Mouse (Mus musculus) granulocyte monocyte progenitor cell, adult 5-6 weeks (primary cell): ENCODE results near the gene Mnat1. TPM values are rescaled to one million over a fixed set of nuclear protein-coding genes. Genes with fewer than 3 reads are reported as not detected.
"Not testable (repeated sequence)": the region's sequence is repeated elsewhere in the genome, so short reads cannot be mapped to it uniquely, and the experiment has no call there.

Source experiments
- ATAC-seq: replicated peaks from 2 replicates; pipeline ENCODE4 v1.8.0; 2016; ENCODE audit warnings: mild to moderate bottlenecking, moderate TSS enrichment, inconsistent platforms; ENCODE audit not compliant: poor library complexity, severe bottlenecking
- total RNA-seq, 2 experiments: library from RNA; stranded (forward) in 1 of 2; stranded (reverse) in 1 of 2; fragments of 200-712, 200-1000 nt in 1 of 2; fragments of >200 nt in 1 of 2; fragmentation: Nextera tagmentation in 1 of 2; gene quantifications; 2 replicates each; pipeline ENCODE4 v1.2.3; 2014 to 2017

The Mnat1 gene
- total RNA-seq (2014; fragmentation: Nextera tagmentation) (13.5 and 28.0 TPM in 2 replicates), total RNA-seq (2017) (34.0 and 44.5 TPM in 2 replicates)

- peak; percentile 98 for ATAC-seq
These were observed at the start of gene Mnat1 for GRCm38 (mm10) chr12:73123093-73124041. TSS of gene Mnat1 (plus strand) at chr12:73123717.

- not testable (repeated sequence) for ATAC-seq
These were observed 41.7 kb upstream of the Mnat1 start for GRCm38 (mm10) chr12:73081828-73082227.

GRCm38 (mm10) chr12:73083773-73084172 is 39.7 kb upstream of the Mnat1 start:
- peak; percentile 91 for ATAC-seq

- ATAC-seq: no peak
These were observed 37.5 kb upstream of the Mnat1 start for GRCm38 (mm10) chr12:73085739-73086630.

DNA sequence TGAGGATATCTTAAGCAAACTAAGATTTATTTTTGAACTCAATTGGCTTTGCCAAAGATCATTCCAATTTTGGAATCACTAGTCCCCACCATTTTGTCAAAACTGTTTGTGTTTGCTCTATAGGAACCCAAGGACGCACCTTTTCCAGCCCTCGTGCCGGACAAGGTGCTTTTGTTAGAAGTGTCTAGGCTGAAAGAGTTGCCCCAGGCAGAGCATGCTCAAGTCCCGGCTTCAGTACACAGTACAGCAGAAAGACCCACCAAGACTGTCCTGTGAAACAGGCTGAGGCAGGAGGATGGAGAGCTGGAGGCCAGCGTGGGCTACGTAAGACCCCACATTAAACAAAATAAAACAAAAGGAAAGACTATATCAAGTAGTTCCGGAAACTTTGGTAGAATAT is 36.4 kb upstream of the Mnat1 start:
- no peak for ATAC-seq

DNA sequence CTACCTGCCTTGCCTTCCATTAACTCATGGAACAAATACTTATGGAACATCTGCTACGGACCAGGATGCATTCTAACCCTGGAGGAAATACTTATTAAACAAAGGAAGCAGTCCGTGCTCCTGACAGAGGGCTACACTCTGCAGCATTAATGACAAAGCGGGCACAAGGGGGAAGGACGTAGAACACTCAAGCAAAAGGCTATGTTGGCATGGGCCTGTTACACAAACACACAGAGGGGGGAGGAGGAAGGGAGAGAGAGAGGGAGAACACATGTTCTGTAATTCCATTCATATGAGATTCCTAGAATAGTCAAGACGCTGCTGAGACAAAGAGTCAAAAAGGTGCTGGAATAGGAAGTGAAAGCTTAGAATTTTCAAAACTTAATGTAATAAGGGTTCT is 35.0 kb upstream of the Mnat1 start:
- ATAC-seq: peak; percentile 74

DNA sequence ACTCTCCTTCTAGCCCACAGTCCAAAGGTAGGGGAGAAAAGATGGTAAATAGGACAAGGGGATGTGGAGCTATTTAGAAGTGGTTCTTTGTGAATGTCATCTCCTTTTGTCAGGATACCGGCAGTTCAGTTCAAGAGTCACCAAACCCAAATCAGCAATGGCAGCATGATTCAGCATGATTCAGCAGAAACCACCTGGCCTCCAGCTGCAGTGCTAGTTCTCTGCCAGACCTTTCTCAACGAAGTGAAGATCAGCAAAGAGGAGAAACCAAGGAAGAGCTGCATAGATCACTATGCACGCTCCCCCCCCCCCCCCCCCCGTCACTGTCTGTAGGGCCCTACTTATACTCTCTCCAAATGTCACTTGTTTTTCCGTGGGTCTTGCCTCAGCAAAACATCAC is 34.6 kb upstream of the Mnat1 start:
- peak; percentile 61 for ATAC-seq

- no peak for ATAC-seq
These were observed 32.7 kb upstream of the Mnat1 start for GRCm38 (mm10) chr12:73090672-73091335.

GRCm38 (mm10) chr12:73094189-73094588 is 29.3 kb upstream of the Mnat1 start:
- no peak for ATAC-seq

DNA sequence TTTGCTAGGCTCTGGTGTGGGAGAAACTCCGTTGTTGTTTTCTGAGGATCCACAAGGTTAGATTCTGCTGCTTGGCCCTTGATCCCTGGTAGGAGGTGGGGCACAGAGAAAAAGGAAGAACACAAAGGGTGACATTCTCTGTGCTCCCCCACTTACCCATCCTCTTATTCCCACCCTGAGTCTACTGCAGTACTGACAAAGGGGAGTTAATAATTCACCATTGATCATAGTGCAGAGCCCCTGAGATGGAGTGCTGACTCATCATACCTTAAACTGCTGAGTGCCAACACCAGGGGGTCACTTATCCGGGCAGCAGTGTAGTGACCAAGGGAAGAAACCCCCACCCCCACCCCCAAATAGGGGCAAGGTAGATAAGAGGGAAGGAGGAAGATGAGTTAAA is 28.9 kb upstream of the Mnat1 start:
- ATAC-seq: no peak

GRCm38 (mm10) chr12:73096177-73096576 is 27.3 kb upstream of the Mnat1 start:
- ATAC-seq: not testable (repeated sequence)

DNA sequence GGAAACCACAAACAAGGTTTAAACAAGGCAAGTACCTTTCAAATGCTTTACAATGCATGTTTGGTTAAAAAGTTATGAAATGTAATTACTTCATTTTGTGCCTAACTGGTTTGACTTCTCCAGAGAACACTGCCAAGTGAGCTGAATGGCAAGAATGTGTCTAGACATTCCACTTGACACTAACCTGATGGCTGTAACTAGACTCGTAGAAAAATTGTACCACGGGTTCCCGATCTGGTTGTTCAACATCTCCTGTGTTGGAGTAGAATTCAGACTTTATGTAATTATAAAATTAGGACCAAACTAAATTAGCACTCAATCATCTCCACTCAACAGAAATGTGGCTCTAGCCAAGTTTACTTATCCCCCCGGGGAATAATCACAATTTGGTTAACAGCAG is 24.9 kb upstream of the Mnat1 start:
- no peak for ATAC-seq

DNA sequence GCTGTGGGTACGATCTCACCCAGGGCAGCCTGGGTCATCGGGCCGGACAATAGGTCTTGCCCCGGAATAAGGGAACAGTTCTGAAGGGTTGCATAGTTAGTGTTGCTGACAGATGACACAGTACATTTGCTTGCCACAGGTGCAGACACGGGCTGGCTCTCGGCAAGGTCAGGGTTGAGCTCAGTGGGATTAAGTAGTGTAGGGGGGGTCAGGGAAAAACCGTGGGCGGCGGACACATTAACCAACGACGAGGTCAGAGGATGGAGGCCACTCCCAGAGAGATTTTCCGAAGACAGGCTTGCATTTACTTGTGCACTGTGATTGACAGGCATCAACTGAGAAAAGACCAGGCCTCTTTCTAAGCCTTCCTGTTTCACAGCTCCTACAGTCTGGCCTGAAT is 19.8 kb upstream of the Mnat1 start:
- no peak for ATAC-seq

GRCm38 (mm10) chr12:73107821-73108220 is 15.7 kb upstream of the Mnat1 start:
- peak; percentile 34; the same call in 1 of the 2 replicates for ATAC-seq

DNA sequence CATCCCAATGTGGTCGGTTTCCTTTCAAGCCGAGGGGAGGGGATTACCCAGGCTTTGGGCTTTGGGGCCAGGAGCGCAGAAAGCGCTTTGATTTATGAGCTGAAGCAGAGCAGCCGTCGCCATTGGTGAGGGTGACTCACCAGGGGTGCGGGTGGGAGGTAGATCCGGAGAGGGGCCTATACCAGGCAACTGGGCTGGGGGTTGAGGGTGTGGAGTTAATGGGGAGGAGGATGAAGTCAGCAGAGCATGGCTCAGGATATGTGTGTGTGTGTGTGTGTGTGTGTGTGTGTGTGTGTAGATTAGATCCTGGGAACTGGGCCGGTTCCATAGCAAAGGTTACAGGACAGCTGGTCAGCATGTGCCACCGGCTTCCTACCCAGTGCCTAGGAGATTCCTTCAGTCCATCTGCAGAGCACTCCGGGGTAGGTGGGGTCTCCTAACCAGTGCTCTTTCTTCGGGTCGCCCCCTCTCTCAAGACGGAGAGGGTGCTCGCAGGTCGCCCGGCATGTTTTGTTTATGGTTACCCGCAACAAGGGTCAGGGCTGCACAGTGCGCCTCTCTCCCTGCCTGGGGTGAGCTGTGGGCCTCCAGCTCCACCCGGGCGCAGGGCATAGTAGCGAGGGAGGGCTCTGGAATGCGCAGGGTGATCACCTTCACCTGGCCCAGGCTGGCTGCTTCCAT is 12.9 kb upstream of the Mnat1 start:
- ATAC-seq: peak; percentile 25; the same call in 1 of the 2 replicates

GRCm38 (mm10) chr12:73111561-73112325 is 11.8 kb upstream of the Mnat1 start:
- ATAC-seq: peak; percentile 26; the same call in 1 of the 2 replicates

- ATAC-seq: peak; percentile 39
These were observed 11.0 kb upstream of the Mnat1 start for GRCm38 (mm10) chr12:73112326-73113087.

DNA sequence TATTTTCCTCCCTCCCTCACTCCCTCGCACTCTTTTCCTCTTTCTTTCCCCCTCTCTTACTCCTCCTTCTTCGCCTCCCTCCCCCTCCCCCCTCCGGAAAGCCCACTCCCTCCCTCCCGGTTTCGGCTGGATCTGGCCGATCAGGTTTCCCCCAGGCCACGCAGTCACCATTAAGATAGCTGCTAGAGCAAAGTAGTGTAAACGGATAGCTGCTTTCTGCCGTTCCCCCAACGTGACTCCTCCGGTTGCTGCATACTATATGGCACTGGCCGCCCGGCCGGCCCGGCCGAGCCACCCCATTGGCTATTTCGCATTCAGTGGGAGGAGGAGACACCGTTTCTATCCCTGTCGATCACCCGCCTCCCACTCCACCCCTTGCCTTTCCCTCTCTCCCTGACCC is 10.3 kb upstream of the Mnat1 start, which contains the start of gene Six4:
Gene Six4, minus strand, starts transcription at position 261 of the 400 bp plus-strand sequence.
- peak; percentile 67 for ATAC-seq
